In the genomic region with DNA sequence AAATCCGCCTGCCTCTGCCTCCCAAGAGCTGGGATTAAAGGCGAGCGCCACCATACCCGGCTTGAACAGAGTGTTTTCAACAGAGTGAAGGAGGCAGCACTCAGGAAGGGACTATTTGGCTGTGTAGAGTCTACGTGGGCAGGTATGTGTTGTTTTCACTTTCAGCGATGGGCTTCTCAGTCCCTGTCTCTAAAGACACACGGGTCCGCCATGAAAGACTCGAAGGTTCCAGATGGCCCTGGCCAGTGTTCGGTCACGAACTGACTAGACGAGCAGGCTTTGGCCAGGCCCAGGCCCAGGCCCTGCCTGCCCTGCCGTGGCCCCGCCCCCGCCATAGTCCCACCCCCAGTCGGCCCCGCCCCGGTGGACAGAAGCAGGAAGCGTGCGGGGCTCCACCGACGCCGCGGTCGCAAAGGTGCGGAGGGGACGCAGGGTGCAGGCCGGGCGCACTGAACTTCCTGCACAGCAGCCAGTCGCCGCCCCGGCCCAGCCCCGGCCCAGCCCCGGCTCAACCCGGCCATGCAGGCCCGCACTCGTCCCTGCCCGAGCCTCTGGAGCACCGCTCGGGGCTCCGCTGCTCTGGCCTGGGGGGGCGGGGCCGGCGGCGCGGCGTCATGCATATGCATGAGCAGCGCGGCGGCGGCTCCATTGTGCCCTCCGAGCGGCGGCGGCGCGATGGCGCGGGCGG, we compare ENCODE assay signal across 8 mouse cellular contexts. TPM values are rescaled to one million over a fixed set of nuclear protein-coding genes. Genes with fewer than 3 reads are reported as not detected.
DNase-seq lines count a peak whose midpoint lies in the region; ATAC-seq and TF ChIP-seq lines count a peak whose summit lies in the region.

A gene (plus strand): TSS at position 349 of the 688 bp plus-strand sequence.

- no peaks in the 10 kb centered on the region for H3K27me3 ChIP-seq in hindbrain, embryonic 16.5 days (replicated peaks; ENCODE audit: control insufficient read depth, insufficient read depth, low read length)

- H3K9ac ChIP-seq in hindbrain, embryonic 16.5 days (ENCODE audit: low read depth, low read length) = peak within 1 kb of the TSS; percentile 99

- H3K9me3 ChIP-seq in hindbrain, embryonic 16.5 days (ENCODE audit: control insufficient read depth, low read length) = no peaks in the 10 kb centered on the region

- H3K4me3 ChIP-seq in hindbrain, embryonic 16.5 days (ENCODE audit: low read length) = peak within 1 kb of the TSS; percentile 91
- H3K4me3 ChIP-seq in left cerebral cortex, adult 2 months = peak within 1 kb of the TSS; percentile 95

- no peak for TF ChIP-seq CTCF in left cerebral cortex, adult 2 months (IDR thresholded peaks at IDR 0.05)

- peak; percentile 93 for DNase-seq in T-cell, adult 2 months (ENCODE audit: low spot score)
- DNase-seq in cerebellum, postnatal 36 days = peak; percentile 94 to 96
- DNase-seq in gastrocnemius, adult 18-20 months (ENCODE audit: low spot score) = peak; percentile 93
- peak; percentile 94 for DNase-seq in left cerebral cortex, adult 2 months (ENCODE audit: extremely low spot score in 1 of 2, low spot score in 2 of 2)
- peak; percentile 90 to 96 for DNase-seq in right cerebral cortex, adult 2 months (ENCODE audit: low spot score in 2 of 2)
- peak; percentile 97 for DNase-seq in urinary bladder, postnatal 14 days (ENCODE audit: low spot score)

- 8% methylated on average over 36 of the region's 60 CpGs for WGBS in hindbrain, embryonic 16.5 days

- intact Hi-C loops in left cerebral cortex, adult 2 months (cut with DNase I) = loop anchor here (1.0 kb wide), 1 partner anchor 27 kb away; no protein-coding TSS in a partner anchor

- peak; percentile 98 for ATAC-seq in hindbrain, embryonic 16.5 days
- peak; percentile 92 for ATAC-seq in megakaryocyte, adult 5-6 weeks (ENCODE audit: poor library complexity, severe bottlenecking)

- H3K36me3 ChIP-seq in hindbrain, embryonic 16.5 days (ENCODE audit: control insufficient read depth, insufficient read depth, low read length) = peaks cover 10% of the 10 kb centered on the region

- peak within 1 kb of the TSS; percentile 80 for H3K4me2 ChIP-seq in hindbrain, embryonic 16.5 days (ENCODE audit: low read length)

- H3K4me1 ChIP-seq in hindbrain, embryonic 16.5 days (ENCODE audit: control insufficient read depth, insufficient read depth, low read depth, low read length) = peaks cover 16% of the 10 kb centered on the region

- H3K27ac ChIP-seq in hindbrain, embryonic 16.5 days (ENCODE audit: low read depth, low read length) = peak within 1 kb of the TSS; percentile 95
- peak within 1 kb of the TSS; percentile 90 for H3K27ac ChIP-seq in left cerebral cortex, adult 2 months

RNA-seq across cellular contexts. Expression of the gene that starts here (rescaled TPM):
- total RNA-seq in gastrocnemius, adult 18-20 months (2021) = 10 to 100 TPM; 49.3 to 51.1 TPM
- 29.1 and 29.6 TPM in 2 replicates for polyA plus RNA-seq in hindbrain, embryonic 16.5 days (2015; fragmentation: Nextera tagmentation; extraction: Ambion mirVana)
- total RNA-seq in left cerebral cortex, adult 2 months (2021) = 100 to 1,000 TPM; 226 to 228 TPM
- total RNA-seq in megakaryocyte, adult 5-6 weeks (2015) = 37.8 and 39.0 TPM in 2 replicates
- total RNA-seq in megakaryocyte, adult 5-6 weeks (2017) = 7.9 and 12.6 TPM in 2 replicates

Comparison
In these comparisons a context has a peak if more than half of its experiments do, and no peak if none do; other contexts are left out.
1. Peak in every context shown above with its lines: DNase-seq, ATAC-seq, H3K4me3 ChIP-seq and H3K27ac ChIP-seq.
2. RNA of the gene that starts here (total RNA-seq): 226 to 228 TPM in left cerebral cortex, adult 2 months; 49.3 to 51.1 TPM in gastrocnemius, adult 18-20 months and 7.9 to 39.0 TPM in megakaryocyte, adult 5-6 weeks; every median in the first group is over 4 times any median in the second.